Mouse (Mus musculus) gastrocnemius, adult 2 months (tissue): ENCODE data around the gene Gnpnat1. TPM values are rescaled to one million over a fixed set of nuclear protein-coding genes. Genes with fewer than 3 reads are reported as not detected.

Source experiments
- DNase-seq: peaks from one replicate; pipeline ENCODE4 v3.0.0; 2022
- H3K27ac ChIP-seq: fragments of 200-600 bp; 2 replicates; pipeline ENCODE4 v1.8.1; 2022; ENCODE audit warnings: mild to moderate bottlenecking
- H3K4me3 ChIP-seq: fragments of 200-600 bp; 2 replicates; pipeline ENCODE4 v1.8.1; 2022; ENCODE audit warnings: mild to moderate bottlenecking, moderate library complexity
- CTCF ChIP-seq: fragments of 200-600 bp; IDR thresholded peaks from 2 replicates; pipeline ENCODE4 v1.8.1; 2022; ENCODE audit warnings: antibody characterized with exemption, mild to moderate bottlenecking, moderate library complexity
- intact Hi-C: fragments of 180-260 bp; cut with DNase I; formaldehyde crosslinking; loops from one replicate; pipeline ENCODE4 v1.15.1; 2025
- total RNA-seq, 2 experiments: library from RNA; stranded (reverse); gene quantifications; 2 replicates each; pipeline ENCODE4 v1.2.3; 2021

Gnpnat1 gene
- total RNA-seq, 2 experiments from 2014 or later = 6.0 to 10.9 TPM

GRCm38 (mm10) chr14:45388345-45389181 lies 16.1 kb downstream of the Gnpnat1 start:
- peak; percentile 30; the same call in 1 of the 2 replicates for TF ChIP-seq CTCF
- intact Hi-C loops = no loop called here
- Histone ChIP-seq H3K27ac (peak overlapping the region; percentile 94), H3K4me3 (peak overlapping the region; percentile 74)
- DNase-seq = peak; percentile 98

- intact Hi-C loops = no loop called here
- H3K27ac ChIP-seq = peak overlapping the region; percentile 94
Measured at GRCm38 (mm10) chr14:45387480-45387879, 17.2 kb downstream of the Gnpnat1 start.

DNA sequence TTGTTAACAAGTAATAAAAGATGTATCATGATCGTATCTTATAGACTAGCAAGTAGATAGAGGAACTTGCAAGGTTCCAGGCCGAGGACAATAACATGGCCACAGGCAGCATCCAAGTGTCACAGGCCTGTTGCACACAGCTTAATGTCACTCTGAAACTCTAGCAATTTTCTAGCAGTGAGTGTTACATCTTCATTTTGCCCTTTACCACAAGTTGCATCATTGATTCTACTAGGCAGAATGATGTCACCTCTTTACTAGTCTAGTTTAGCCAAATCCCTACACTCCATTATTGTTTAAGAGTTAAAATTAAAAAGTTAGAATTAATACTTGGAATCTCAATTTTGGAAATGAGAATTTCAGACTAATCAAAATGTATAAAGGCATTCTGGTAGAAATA lies 19.1 kb downstream of the Gnpnat1 start:
- H3K27ac ChIP-seq = no peak overlapping the region
- intact Hi-C loops = no loop called here
- no peak for DNase-seq
- H3K4me3 ChIP-seq = no peak overlapping the region
- no peak for TF ChIP-seq CTCF

More at GRCm38 (mm10) chr14:45387480-45387879, 17.2 kb downstream of the Gnpnat1 start:
- no peak for DNase-seq
- no peak for TF ChIP-seq CTCF
- peak overlapping the region; percentile 74 for H3K4me3 ChIP-seq

DNA sequence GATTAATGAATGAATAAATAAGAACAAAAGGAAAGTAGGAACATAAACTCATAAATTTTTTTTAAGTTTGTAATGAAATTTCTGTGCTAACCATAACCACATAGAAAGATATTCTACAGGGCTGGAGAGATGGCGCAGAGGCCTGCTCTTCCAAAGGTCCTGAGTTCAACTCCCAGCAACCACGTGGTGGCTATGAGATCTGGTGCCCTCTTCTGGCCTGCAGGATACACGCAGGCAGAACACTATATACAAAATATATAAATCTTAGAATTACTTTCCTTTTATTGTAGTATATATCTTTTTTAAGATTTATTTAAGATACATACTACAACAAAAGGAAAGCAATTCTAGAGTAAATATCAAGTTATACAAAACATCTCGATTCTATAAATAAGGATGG lies 21.8 kb downstream of the Gnpnat1 start:
- H3K27ac ChIP-seq = no peak overlapping the region
- no peak overlapping the region for H3K4me3 ChIP-seq
- intact Hi-C loops = loop anchor here (5.0 kb wide), 1 partner anchor 46 kb away; no protein-coding TSS in a partner anchor
- TF ChIP-seq CTCF = peak; percentile 56
- no peak for DNase-seq

- TF ChIP-seq CTCF = no peak
- no peak overlapping the region for H3K4me3 ChIP-seq
- intact Hi-C loops = loop anchor here (5.0 kb wide), 1 partner anchor 43 kb away; no protein-coding TSS in a partner anchor
- no peak overlapping the region for H3K27ac ChIP-seq
- no peak for DNase-seq
Measured at GRCm38 (mm10) chr14:45380756-45381155, 24.0 kb downstream of the Gnpnat1 start.

DNA sequence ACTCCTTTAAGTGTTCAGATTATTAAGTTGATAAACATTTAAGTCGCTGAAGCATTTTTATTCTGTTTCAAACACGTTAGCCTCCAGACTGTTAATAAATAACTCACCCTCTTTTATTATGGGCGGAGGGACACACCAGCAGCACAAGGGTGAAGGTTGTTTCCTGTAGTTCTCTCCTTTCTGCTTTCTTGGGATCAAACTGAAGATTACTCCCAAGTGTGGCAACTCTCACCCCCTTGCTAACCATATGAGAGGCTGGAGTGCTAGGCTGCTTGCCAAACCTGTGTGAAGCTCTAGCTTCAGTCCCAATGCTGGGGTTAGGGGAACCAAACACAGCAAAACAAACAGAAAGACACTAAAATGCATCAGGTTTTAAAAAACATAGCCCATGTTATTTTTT lies 25.9 kb downstream of the Gnpnat1 start:
- DNase-seq = no peak
- intact Hi-C loops = no loop called here
- TF ChIP-seq CTCF = no peak
- H3K27ac ChIP-seq = no peak overlapping the region
- no peak overlapping the region for H3K4me3 ChIP-seq

DNA sequence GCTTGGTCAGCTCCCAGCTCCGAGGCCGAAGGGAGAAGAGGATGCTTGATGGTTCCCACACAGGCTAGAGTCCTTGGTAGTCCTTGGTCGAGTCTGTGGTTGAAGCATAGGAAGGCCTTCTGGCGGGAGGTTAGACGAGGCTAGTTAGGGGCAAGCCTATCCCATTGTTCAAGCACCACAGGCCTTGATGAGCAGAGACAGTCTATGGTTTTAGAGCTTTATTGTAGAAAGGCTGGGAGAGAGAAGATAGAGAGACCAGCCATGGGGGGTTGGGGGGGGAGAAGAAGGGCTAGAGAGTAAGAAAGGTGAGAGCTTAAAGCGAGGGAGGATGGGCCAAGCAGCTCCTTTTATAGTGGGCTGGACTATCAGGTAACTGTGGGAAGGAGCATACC lies 39.5 kb downstream of the Gnpnat1 start:
- Histone ChIP-seq H3K27ac (peak overlapping the region; percentile 61), H3K4me3 (no peak overlapping the region)
- no peak for TF ChIP-seq CTCF
- intact Hi-C loops = no loop called here
- no peak for DNase-seq

DNA sequence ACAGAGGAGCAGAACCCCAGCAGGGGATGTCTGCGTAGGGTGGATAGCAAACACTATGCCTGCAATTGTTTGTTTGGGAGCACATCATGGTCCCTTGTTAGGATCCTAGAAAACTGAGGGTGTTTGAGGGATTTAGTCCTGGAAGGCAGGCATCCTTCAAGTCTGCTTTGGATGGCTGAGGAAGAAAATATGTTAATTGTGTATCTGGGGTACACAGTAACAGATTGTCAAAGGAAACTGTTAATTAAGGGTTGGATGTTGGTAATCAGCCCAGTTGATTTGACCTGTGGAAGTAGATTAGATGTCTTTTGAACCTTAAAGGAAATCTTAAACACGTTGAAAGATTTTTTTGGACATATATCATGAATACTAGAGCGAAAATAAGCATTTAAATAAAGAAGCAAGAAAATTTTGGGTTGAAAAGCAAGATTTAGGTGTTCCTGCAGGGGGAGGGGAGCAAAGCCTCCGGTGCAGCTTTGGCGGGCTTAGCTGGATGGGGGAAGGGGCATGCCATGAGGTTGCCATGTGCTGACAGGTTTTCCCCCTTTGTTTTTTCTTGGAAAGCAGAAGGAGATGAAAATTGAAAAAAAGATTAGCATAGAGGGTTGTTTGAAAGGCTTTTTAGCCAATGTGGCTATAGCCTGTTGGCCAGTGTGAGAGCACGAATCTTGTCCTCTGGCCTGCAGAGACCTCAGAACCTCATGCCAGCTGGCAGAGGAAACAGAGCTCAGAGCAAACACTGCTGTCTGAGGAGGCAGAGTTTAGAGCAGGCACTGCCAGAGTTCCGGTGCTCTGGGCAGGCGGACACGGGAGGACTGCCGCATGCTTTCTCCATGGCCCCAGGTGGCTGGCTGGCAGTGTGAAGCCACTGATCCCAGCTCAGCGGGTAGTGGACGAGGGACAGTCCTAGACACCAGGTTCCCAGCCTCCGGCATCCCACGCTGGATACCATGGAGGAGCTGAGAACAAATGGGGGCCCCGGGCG lies 40.2 kb downstream of the Gnpnat1 start:
- intact Hi-C loops = no loop called here
- peak; percentile 86 for DNase-seq
- Histone ChIP-seq H3K4me3 (no peak overlapping the region), H3K27ac (peak overlapping the region; percentile 61)
- TF ChIP-seq CTCF = no peak

DNA sequence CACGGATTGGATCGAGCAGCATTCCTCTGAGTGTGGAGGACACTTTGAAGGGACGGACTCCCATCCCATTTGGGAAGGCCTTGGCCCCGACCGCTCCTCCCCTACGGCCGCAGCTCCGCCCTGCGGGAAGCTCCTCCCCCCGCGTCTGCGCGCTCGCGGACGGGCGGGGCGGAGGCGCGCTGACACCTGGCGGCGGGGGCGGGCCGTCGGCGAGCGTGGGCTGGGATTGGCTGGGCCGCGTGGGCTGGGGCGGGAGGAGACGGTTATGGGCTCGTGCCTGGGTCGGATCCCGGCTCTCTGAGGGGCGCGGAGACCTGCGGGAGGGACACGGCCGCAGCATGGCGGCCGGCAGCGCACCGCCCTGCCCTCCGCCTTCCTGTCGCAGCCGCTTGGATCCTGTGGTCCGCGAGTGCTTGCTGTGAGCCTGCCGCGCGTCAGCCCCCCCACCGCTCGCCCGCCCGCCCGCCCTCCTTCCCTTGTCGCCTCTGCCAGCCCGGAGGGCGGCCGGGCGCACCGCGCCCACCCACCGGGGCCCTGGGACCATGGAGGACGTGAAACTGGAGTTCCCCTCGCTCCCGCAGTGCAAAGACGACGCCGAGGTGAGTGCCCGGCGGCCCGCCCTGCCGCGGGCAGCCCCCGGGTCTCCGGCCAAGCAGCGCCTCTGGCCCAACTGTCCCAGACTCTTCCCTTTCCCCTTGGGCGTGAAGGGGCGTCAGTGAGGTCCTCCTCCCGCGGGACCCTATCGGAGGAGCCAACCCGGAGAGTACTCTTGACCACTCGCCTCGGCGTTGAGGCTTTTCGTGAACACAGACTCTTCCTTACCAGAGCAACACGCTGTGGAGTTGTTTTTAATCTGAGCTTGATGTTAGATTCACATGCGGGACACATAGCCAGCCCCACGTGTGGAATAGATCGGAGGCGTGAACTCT lies 53.5 kb downstream of the Gnpnat1 start, which contains the start of gene Styx:
Gene Styx (plus strand): TSS at position 163 of the 929 bp plus-strand sequence.
- Histone ChIP-seq H3K27ac (peak within 1 kb of the TSS; percentile 94), H3K4me3 (peak within 1 kb of the TSS; percentile 83)
- intact Hi-C loops = no loop called here
- TF ChIP-seq CTCF = no peak
- peak; percentile 99 for DNase-seq

GRCm38 (mm10) chr14:45329589-45330181 lies 75.0 kb downstream of the Gnpnat1 start, which contains the start of gene Psmc6:
Psmc6 (plus strand) TSS chr14:45329788.
- peak; percentile 94 for DNase-seq
- intact Hi-C loops = loop anchor here (2.0 kb wide), 1 partner anchor 109 kb away; the partner anchor contains the start of gene Txndc16
- peak within 1 kb of the TSS; percentile 96 for H3K4me3 ChIP-seq
- TF ChIP-seq CTCF = peak; percentile 93
- peak within 1 kb of the TSS; percentile 94 for H3K27ac ChIP-seq

- H3K4me3 ChIP-seq = peak overlapping the region; percentile 96
- intact Hi-C loops = loop anchor here (2.0 kb wide), 1 partner anchor 108 kb away; the partner anchor contains the start of gene Txndc16
- no peak for TF ChIP-seq CTCF
- DNase-seq = no peak
- peak overlapping the region; percentile 75 for H3K27ac ChIP-seq
Measured at GRCm38 (mm10) chr14:45329018-45329588, 75.6 kb downstream of the Gnpnat1 start.
